Mouse (Mus musculus) myocyte (in vitro differentiated cells): Measurements from ENCODE around the gene Rcc1.

Experiments
- E2F4 ChIP-seq: IDR thresholded peaks from one replicate; pipeline ENCODE4 v1.6.1; 2011; ENCODE audit warnings: mild to moderate bottlenecking, control low read depth, moderate library complexity; ENCODE audit not compliant: insufficient read depth
- MYOG ChIP-seq, 3 experiments: IDR thresholded peaks; one replicate each; pipeline ENCODE4 v1.6.1; 2011; ENCODE audit warnings: control low read depth in 2 of 3, low read depth in 2 of 3, mild to moderate bottlenecking in 2 of 3; ENCODE audit not compliant: insufficient read length in 2 of 3, control insufficient read depth in 1 of 3, insufficient read depth in 1 of 3
- POLR2A ChIP-seq: IDR thresholded peaks from one replicate; pipeline ENCODE4 v1.6.1; 2011; ENCODE audit warnings: low read depth, mild to moderate bottlenecking, control low read depth, moderate library complexity; ENCODE audit not compliant: insufficient read length
- TCF12 ChIP-seq: IDR thresholded peaks from one replicate; pipeline ENCODE4 v1.6.1; 2011; ENCODE audit warnings: mild to moderate bottlenecking, control low read depth; ENCODE audit not compliant: poor library complexity, insufficient read depth, severe bottlenecking

DNA sequence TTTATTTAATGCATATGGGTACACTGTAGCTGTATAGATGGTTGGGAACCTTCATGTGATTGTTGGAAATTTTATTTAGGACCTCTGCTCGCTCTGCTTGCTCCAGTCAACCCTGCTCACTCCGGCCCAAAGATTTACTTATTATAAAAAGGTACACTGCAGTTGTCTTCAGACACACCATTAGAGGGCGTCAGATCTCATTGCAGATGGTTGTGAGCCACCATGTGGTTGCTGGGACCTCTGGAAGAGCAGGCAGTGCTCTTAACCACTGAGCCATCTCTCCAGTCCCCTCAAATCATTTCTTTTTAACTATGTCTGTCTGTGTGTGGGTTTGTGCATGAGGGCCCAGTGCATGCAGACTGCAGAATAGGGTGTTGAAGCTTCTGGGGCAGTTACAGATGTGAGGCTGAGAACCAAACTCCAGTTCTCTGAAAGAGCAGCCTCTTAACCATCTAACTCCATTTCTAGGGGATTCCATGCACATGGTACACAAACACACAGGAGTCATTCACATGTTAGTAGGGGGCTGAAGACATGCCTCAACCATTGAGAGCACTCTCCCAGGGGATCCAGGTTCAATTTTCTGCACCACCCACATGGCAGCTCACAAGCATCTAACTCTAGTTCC, 3.8 kb downstream of the Rcc1 start:
- TF ChIP-seq POLR2A (no peak), TCF12 (no peak), MYOG (IDR thresholded peaks at IDR 0.05; ENCODE audit: control insufficient read depth in 1 of 3, insufficient read depth in 1 of 3, insufficient read length in 2 of 3, low read depth in 2 of 3) (no peak), E2F4 (no peak)
